Mouse (Mus musculus): ENCODE measurements around the gene Maff. TPM values are rescaled to one million over a fixed set of nuclear protein-coding genes. Genes with fewer than 3 reads are reported as not detected.

Maff gene
- polyA plus RNA-seq, 1 experiment from 2014 or later, result 1.6 TPM

GRCm38 (mm10) chr15:79357036-79357911 is 10.9 kb downstream of the Maff start:
- Histone ChIP-seq H3K27ac (peak overlapping the region; percentile 84), H3K4me1 (peaks cover 46% of the 10 kb centered on the region), H3K27me3 (ENCODE audit: poor library complexity, severe bottlenecking) (peaks cover 29% of the 10 kb centered on the region), H3K9me3 (no peaks in the 10 kb centered on the region), H3K4me3 (peak overlapping the region; percentile 66), H3K36me3 (replicated peaks) (peaks cover 23% of the 10 kb centered on the region)
- DNase-seq (ENCODE audit: extremely low spot score, low spot score), result peak; percentile 80
- under 1% methylated on average over 77 of the region's 77 CpGs for WGBS

DNA sequence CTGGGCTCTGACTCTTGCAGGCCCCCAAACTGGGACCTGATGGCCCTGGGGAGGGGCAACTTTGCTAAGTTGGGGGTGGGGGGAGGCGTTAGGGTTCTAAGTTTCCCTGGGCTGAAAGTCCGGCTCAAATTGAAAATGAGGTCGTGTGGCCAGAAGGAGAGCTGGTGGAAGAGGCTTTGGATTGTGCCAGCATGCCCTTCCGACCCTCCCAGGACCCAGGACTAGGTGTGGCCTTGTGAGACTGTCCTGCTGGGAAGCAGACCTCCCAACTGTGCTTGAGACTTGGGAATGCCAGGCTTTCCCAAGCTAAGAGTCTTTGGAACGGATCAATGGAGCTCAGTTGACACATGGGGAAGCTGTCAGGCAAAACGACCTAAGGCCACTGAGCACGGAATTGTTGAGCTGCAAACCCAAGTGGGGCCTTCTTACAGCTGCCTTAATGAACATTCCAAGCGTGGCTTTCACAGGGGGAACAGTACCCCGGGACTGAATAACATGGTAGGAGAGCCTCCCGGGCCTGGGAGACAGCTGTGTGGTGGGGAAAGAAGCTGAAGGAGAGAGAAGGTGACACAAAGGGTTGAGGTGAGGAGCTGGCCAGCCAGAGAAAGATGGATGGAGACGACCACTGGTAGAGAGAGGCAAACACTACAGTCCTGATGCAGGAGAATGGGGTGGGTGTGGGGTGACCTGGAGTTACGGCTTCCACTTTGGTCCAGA is 11.7 kb downstream of the Maff start:
- Histone ChIP-seq H3K27ac (peak overlapping the region; percentile 84), H3K4me3 (peak overlapping the region; percentile 66), H3K36me3 (replicated peaks) (peaks cover 32% of the 10 kb centered on the region), H3K27me3 (ENCODE audit: poor library complexity, severe bottlenecking) (peaks cover 21% of the 10 kb centered on the region), H3K9me3 (no peaks in the 10 kb centered on the region), H3K4me1 (peaks cover 44% of the 10 kb centered on the region)
- 51% methylated on average over 12 of the region's 12 CpGs for WGBS
- DNase-seq (ENCODE audit: extremely low spot score, low spot score), result no peak

- Histone ChIP-seq H3K27ac (no peak overlapping the region), H3K36me3 (replicated peaks) (peaks cover 50% of the 10 kb centered on the region), H3K9me3 (no peaks in the 10 kb centered on the region), H3K4me3 (no peak overlapping the region), H3K4me1 (peaks cover 44% of the 10 kb centered on the region), H3K27me3 (ENCODE audit: poor library complexity, severe bottlenecking) (peaks cover 21% of the 10 kb centered on the region)
- 36% methylated on average over 6 of the region's 6 CpGs for WGBS
- no peak for DNase-seq (ENCODE audit: extremely low spot score, low spot score)
These were observed 13.5 kb downstream of the Maff start for GRCm38 (mm10) chr15:79359954-79360353.

DNA sequence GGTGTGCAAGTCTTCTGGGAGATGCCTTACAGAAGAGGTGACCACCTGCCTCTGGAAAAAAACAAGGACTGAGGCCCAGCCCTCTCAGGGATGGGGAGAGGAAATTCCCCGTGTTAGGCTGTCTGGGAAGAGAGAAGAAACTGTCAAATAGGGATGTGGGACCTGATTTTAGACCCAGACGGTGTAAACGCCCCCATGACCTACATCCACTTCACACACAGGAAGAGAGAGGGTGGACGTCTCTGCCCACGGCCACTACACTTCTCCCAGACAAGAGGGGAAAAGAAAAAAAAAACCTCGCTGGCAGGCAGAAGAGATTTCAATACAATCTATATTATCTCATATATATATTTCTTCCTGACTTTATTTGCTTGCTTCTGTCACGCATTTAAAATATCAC is 13.9 kb downstream of the Maff start:
- WGBS, result 71% methylated on average over 7 of the region's 7 CpGs
- peaks cover 54% of the 10 kb centered on the region for H3K36me3 ChIP-seq (replicated peaks)

DNA sequence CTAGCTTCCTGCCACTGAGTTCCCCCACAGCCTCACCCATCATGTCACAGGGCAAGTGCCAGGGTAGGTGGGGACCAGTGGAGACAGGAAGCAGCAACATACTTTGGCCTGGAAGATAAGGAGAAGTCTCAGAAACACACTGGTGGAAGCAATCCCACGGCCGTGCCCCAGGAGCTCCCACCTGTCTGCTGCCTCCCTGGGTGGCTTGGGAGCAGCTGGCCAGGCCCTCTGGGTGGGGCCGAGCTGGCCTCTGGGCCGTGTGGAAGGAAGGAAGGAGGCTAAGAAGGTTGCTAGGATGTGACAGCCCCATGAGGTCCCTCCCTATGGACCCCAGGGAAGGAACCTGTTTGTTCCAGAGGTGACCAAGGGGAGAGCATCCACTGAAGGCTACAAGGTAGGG is 14.6 kb downstream of the Maff start:
- no peaks in the 10 kb centered on the region for H3K9me3 ChIP-seq
- whole genome bisulfite sequencing, result 69% methylated on average over 4 of the region's 4 CpGs
- no peak overlapping the region for H3K4me3 ChIP-seq
- peak overlapping the region; percentile 37; the same call in 1 of the 2 replicates for H3K27ac ChIP-seq
- no peak for DNase-seq (ENCODE audit: extremely low spot score, low spot score)
- peaks cover 14% of the 10 kb centered on the region for H3K27me3 ChIP-seq (ENCODE audit: poor library complexity, severe bottlenecking)
- H3K4me1 ChIP-seq, result peaks cover 39% of the 10 kb centered on the region
- peaks cover 60% of the 10 kb centered on the region for H3K36me3 ChIP-seq (replicated peaks)

More for the DNA sequence above, 13.9 kb downstream of the Maff start:
- DNase-seq (ENCODE audit: extremely low spot score, low spot score), result no peak
- Histone ChIP-seq H3K27me3 (ENCODE audit: poor library complexity, severe bottlenecking) (peaks cover 20% of the 10 kb centered on the region), H3K4me1 (peaks cover 44% of the 10 kb centered on the region), H3K4me3 (no peak overlapping the region), H3K9me3 (no peaks in the 10 kb centered on the region), H3K27ac (no peak overlapping the region)

DNA sequence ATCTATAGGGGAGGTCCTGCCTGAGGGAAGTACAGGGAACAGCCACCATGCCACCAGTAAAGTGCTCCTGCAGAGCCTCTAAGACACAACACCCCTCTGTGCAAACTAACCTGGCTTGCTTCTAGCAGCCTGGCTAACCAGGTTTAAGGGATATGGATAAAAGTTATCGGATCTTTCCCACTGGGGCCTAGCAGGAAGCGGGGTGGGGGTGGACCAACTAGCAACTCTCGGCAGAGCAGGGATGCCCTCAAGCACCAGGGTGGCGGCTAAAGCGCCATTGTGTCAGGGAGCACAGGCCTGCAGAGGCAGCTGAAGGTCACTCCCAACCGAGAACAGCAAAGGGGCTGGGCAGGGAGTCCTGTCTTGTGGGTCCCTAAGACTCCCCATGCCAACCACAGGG is 17.7 kb downstream of the Maff start:
- Histone ChIP-seq H3K27me3 (ENCODE audit: poor library complexity, severe bottlenecking) (no peaks in the 10 kb centered on the region), H3K4me3 (no peak overlapping the region), H3K36me3 (replicated peaks) (peaks cover 90% of the 10 kb centered on the region), H3K27ac (no peak overlapping the region), H3K9me3 (no peaks in the 10 kb centered on the region), H3K4me1 (peaks cover 22% of the 10 kb centered on the region)
- 65% methylated on average over 6 of the region's 6 CpGs for WGBS
- DNase-seq (ENCODE audit: extremely low spot score, low spot score), result no peak

- Histone ChIP-seq H3K4me3 (no peak overlapping the region), H3K27ac (no peak overlapping the region), H3K4me1 (peaks cover 27% of the 10 kb centered on the region), H3K9me3 (no peaks in the 10 kb centered on the region), H3K27me3 (ENCODE audit: poor library complexity, severe bottlenecking) (no peaks in the 10 kb centered on the region), H3K36me3 (replicated peaks) (peaks cover 94% of the 10 kb centered on the region)
- no peak for DNase-seq (ENCODE audit: extremely low spot score, low spot score)
- WGBS, result 95% methylated on average over 12 of the region's 12 CpGs
These were observed 18.6 kb downstream of the Maff start for GRCm38 (mm10) chr15:79365068-79365467.

GRCm38 (mm10) chr15:79366402-79366801 is 20.0 kb downstream of the Maff start:
- Histone ChIP-seq H3K4me1 (peaks cover 25% of the 10 kb centered on the region), H3K4me3 (no peak overlapping the region)

DNA sequence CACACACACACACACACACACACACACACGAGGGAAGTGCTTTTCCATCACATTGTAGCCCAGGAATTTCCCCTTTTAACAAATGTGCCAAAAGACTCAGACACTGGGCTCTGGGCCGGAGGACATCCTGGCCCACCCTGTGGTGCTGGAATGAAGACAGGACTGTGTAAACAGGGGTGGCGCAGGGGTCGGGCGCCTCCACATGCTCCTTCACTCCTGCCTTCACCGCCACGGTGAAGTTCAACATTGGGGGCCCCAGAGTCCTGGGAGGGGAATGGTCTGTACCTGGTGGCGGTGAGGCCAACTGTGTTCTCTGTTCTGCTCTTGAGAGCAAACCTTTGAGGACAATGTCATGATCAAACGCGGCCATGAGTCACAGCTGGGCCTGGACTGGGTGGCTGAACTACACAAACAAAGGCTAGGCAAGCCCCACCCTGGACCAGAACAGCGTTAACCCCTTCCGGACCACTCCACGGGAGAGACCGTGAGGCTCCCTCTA is 21.9 kb downstream of the Maff start:
- WGBS, result 80% methylated on average over 14 of the region's 14 CpGs
- Histone ChIP-seq H3K27ac (0 out of 2 replicates have a peak overlapping the region, but pooled peaks have one; percentile 6), H3K4me1 (peaks cover 25% of the 10 kb centered on the region), H3K36me3 (replicated peaks) (peaks cover 91% of the 10 kb centered on the region), H3K4me3 (no peak overlapping the region), H3K9me3 (no peaks in the 10 kb centered on the region), H3K27me3 (ENCODE audit: poor library complexity, severe bottlenecking) (no peaks in the 10 kb centered on the region)
- DNase-seq (ENCODE audit: extremely low spot score, low spot score), result no peak

More at GRCm38 (mm10) chr15:79366402-79366801, 20.0 kb downstream of the Maff start:
- 96% methylated on average over 5 of the region's 5 CpGs for WGBS
- Histone ChIP-seq H3K27ac (no peak overlapping the region), H3K27me3 (ENCODE audit: poor library complexity, severe bottlenecking) (no peaks in the 10 kb centered on the region), H3K9me3 (no peaks in the 10 kb centered on the region), H3K36me3 (replicated peaks) (peaks cover 91% of the 10 kb centered on the region)
- DNase-seq (ENCODE audit: extremely low spot score, low spot score), result no peak

DNA sequence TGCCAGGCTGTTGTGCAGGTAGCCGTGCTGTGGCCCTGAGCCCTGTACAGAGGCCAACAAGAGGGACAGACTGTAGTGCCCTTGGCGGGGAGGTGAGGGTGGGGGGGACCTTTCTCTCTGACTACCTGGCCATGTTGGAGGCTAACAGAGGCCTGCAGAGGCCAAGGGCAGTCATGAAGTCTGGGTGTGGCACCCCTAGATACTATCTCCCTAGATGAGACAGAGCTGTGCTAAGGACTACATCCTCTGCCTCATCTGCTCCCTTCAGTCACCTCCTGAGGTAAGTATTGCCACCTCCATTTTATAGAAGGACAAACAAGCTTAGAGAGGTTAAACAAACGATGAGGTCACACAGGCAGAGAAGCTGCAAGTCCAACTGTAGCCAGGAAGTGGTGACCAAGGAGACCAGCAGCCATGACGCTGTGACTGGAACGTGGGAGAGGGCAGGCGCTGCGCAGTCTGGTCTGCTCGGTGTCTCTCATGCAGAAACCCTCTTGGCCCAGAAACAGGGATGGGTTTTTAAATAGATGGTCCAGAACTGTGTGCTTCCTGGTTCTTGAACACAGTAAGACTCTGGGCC is 22.5 kb downstream of the Maff start:
- Histone ChIP-seq H3K27me3 (ENCODE audit: poor library complexity, severe bottlenecking) (no peaks in the 10 kb centered on the region), H3K4me1 (peaks cover 25% of the 10 kb centered on the region), H3K27ac (0 out of 2 replicates have a peak overlapping the region, but pooled peaks have one; percentile 6), H3K9me3 (no peaks in the 10 kb centered on the region), H3K4me3 (no peak overlapping the region), H3K36me3 (replicated peaks) (peaks cover 91% of the 10 kb centered on the region)
- DNase-seq (ENCODE audit: extremely low spot score, low spot score), result no peak
- 89% methylated on average over 8 of the region's 8 CpGs for WGBS

GRCm38 (mm10) chr15:79369452-79370280 is 23.2 kb downstream of the Maff start:
- no peak for DNase-seq (ENCODE audit: extremely low spot score, low spot score)
- 76% methylated on average over 15 of the region's 15 CpGs for WGBS
- no peaks in the 10 kb centered on the region for H3K27me3 ChIP-seq (ENCODE audit: poor library complexity, severe bottlenecking)
- no peak overlapping the region for H3K27ac ChIP-seq
- H3K4me1 ChIP-seq, result peaks cover 25% of the 10 kb centered on the region
- H3K9me3 ChIP-seq, result no peaks in the 10 kb centered on the region
- H3K36me3 ChIP-seq (replicated peaks), result peaks cover 91% of the 10 kb centered on the region
- no peak overlapping the region for H3K4me3 ChIP-seq
